Mouse (Mus musculus): ENCODE results near the gene Znrf2. TPM values are rescaled to one million over a fixed set of nuclear protein-coding genes. Genes with fewer than 3 reads are reported as not detected.
A peak's percentile ranks its signal among the peaks of the same experiment; 100 is the strongest.

Gene Znrf2
- polyA plus RNA-seq, 1 experiment: 10.8 TPM

GRCm38 (mm10) chr6:54925736-54926440 lies 109.2 kb downstream of the Znrf2 start:
- peaks cover 11% of the 10 kb centered on the region; the same call in 1 of the 2 replicates for H3K4me1 ChIP-seq (ENCODE audit: control insufficient read depth, insufficient read depth, insufficient read length)
- H3K27me3 ChIP-seq (ENCODE audit: control insufficient read depth, insufficient read depth, low read length): no peaks in the 10 kb centered on the region
- 12% methylated on average over 7 of the region's 7 CpGs for WGBS
- no peak overlapping the region for H3K4me3 ChIP-seq (ENCODE audit: extremely low read depth, insufficient read depth, insufficient read length)
- H3K27ac ChIP-seq (ENCODE audit: insufficient read depth, low read length): peak overlapping the region; percentile 80
- peak in 1 of 2 experiments; percentile 22 for DNase-seq (ENCODE audit: low read depth in 1 of 2, low spot score in 2 of 2)
- peaks cover 11% of the 10 kb centered on the region for H3K36me3 ChIP-seq (ENCODE audit: control insufficient read depth, insufficient read depth, low read length)
- TF ChIP-seq POLR2A (IDR thresholded peaks at IDR 0.05; ENCODE audit: low read depth, low read length): no peak
- no peak for TF ChIP-seq CTCF (IDR thresholded peaks at IDR 0.05; ENCODE audit: extremely low read depth, insufficient read depth, insufficient read length, insufficient replicate concordance)

GRCm38 (mm10) chr6:54926899-54927298 lies 110.2 kb downstream of the Znrf2 start:
- WGBS: 48% methylated on average over 2 of the region's 2 CpGs
- peak overlapping the region; percentile 69; the same call in 1 of the 2 replicates for H3K27ac ChIP-seq (ENCODE audit: insufficient read depth, low read length)

GRCm38 (mm10) chr6:54927946-54928345 lies 111.2 kb downstream of the Znrf2 start:
- no peaks in the 10 kb centered on the region for H3K27me3 ChIP-seq (ENCODE audit: control insufficient read depth, insufficient read depth, low read length)
- H3K36me3 ChIP-seq (ENCODE audit: control insufficient read depth, insufficient read depth, low read length): peaks cover 11% of the 10 kb centered on the region
- no peak for TF ChIP-seq POLR2A (IDR thresholded peaks at IDR 0.05; ENCODE audit: low read depth, low read length)
- no peak for TF ChIP-seq CTCF (IDR thresholded peaks at IDR 0.05; ENCODE audit: extremely low read depth, insufficient read depth, insufficient read length, insufficient replicate concordance)
- H3K27ac ChIP-seq (ENCODE audit: insufficient read depth, low read length): no peak overlapping the region
- no peak overlapping the region for H3K4me3 ChIP-seq (ENCODE audit: extremely low read depth, insufficient read depth, insufficient read length)
- no peak for DNase-seq (ENCODE audit: low read depth in 1 of 2, low spot score in 2 of 2)
- H3K4me1 ChIP-seq (ENCODE audit: control insufficient read depth, insufficient read depth, insufficient read length): peaks cover 11% of the 10 kb centered on the region; the same call in 1 of the 2 replicates
- 90% methylated on average over 6 of the region's 6 CpGs for WGBS

More at GRCm38 (mm10) chr6:54926899-54927298, 110.2 kb downstream of the Znrf2 start:
- Histone ChIP-seq H3K4me3 (ENCODE audit: extremely low read depth, insufficient read depth, insufficient read length) (no peak overlapping the region), H3K36me3 (ENCODE audit: control insufficient read depth, insufficient read depth, low read length) (peaks cover 11% of the 10 kb centered on the region), H3K27me3 (ENCODE audit: control insufficient read depth, insufficient read depth, low read length) (no peaks in the 10 kb centered on the region), H3K4me1 (ENCODE audit: control insufficient read depth, insufficient read depth, insufficient read length) (peaks cover 11% of the 10 kb centered on the region; the same call in 1 of the 2 replicates)
- TF ChIP-seq POLR2A (IDR thresholded peaks at IDR 0.05; ENCODE audit: low read depth, low read length) (no peak), CTCF (IDR thresholded peaks at IDR 0.05; ENCODE audit: extremely low read depth, insufficient read depth, insufficient read length, insufficient replicate concordance) (no peak)
- no peak for DNase-seq (ENCODE audit: low read depth in 1 of 2, low spot score in 2 of 2)

- Histone ChIP-seq H3K27ac (ENCODE audit: insufficient read depth, low read length) (no peak overlapping the region), H3K27me3 (ENCODE audit: control insufficient read depth, insufficient read depth, low read length) (no peaks in the 10 kb centered on the region), H3K4me1 (ENCODE audit: control insufficient read depth, insufficient read depth, insufficient read length) (peaks cover 12% of the 10 kb centered on the region; the same call in 1 of the 2 replicates), H3K36me3 (ENCODE audit: control insufficient read depth, insufficient read depth, low read length) (peaks cover 10% of the 10 kb centered on the region), H3K4me3 (ENCODE audit: extremely low read depth, insufficient read depth, insufficient read length) (no peak overlapping the region)
- TF ChIP-seq CTCF (IDR thresholded peaks at IDR 0.05; ENCODE audit: extremely low read depth, insufficient read depth, insufficient read length, insufficient replicate concordance): no peak
- no peak for TF ChIP-seq POLR2A (IDR thresholded peaks at IDR 0.05; ENCODE audit: low read depth, low read length)
- WGBS: 96% methylated on average over 4 of the region's 4 CpGs
- DNase-seq (ENCODE audit: low read depth in 1 of 2, low spot score in 2 of 2): no peak
Observed at GRCm38 (mm10) chr6:54931641-54932040, 114.9 kb downstream of the Znrf2 start.

GRCm38 (mm10) chr6:54932526-54932925 lies 115.8 kb downstream of the Znrf2 start:
- H3K36me3 ChIP-seq (ENCODE audit: control insufficient read depth, insufficient read depth, low read length): peaks cover 11% of the 10 kb centered on the region
- TF ChIP-seq POLR2A (IDR thresholded peaks at IDR 0.05; ENCODE audit: low read depth, low read length) (no peak), CTCF (IDR thresholded peaks at IDR 0.05; ENCODE audit: extremely low read depth, insufficient read depth, insufficient read length, insufficient replicate concordance) (no peak)
- H3K27ac ChIP-seq (ENCODE audit: insufficient read depth, low read length): no peak overlapping the region
- peaks cover 10% of the 10 kb centered on the region; the same call in 1 of the 2 replicates for H3K4me1 ChIP-seq (ENCODE audit: control insufficient read depth, insufficient read depth, insufficient read length)
- no peaks in the 10 kb centered on the region for H3K27me3 ChIP-seq (ENCODE audit: control insufficient read depth, insufficient read depth, low read length)
- DNase-seq (ENCODE audit: low read depth in 1 of 2, low spot score in 2 of 2): no peak
- H3K4me3 ChIP-seq (ENCODE audit: extremely low read depth, insufficient read depth, insufficient read length): no peak overlapping the region
- 95% methylated on average over 12 of the region's 12 CpGs for WGBS

GRCm38 (mm10) chr6:54933216-54933615 lies 116.5 kb downstream of the Znrf2 start:
- Histone ChIP-seq H3K27ac (ENCODE audit: insufficient read depth, low read length) (no peak overlapping the region), H3K4me3 (ENCODE audit: extremely low read depth, insufficient read depth, insufficient read length) (no peak overlapping the region), H3K27me3 (ENCODE audit: control insufficient read depth, insufficient read depth, low read length) (no peaks in the 10 kb centered on the region), H3K4me1 (ENCODE audit: control insufficient read depth, insufficient read depth, insufficient read length) (peaks cover 10% of the 10 kb centered on the region; the same call in 1 of the 2 replicates), H3K36me3 (ENCODE audit: control insufficient read depth, insufficient read depth, low read length) (peaks cover 10% of the 10 kb centered on the region)
- TF ChIP-seq POLR2A (IDR thresholded peaks at IDR 0.05; ENCODE audit: low read depth, low read length): no peak
- TF ChIP-seq CTCF (IDR thresholded peaks at IDR 0.05; ENCODE audit: extremely low read depth, insufficient read depth, insufficient read length, insufficient replicate concordance): no peak
- DNase-seq (ENCODE audit: low read depth in 1 of 2, low spot score in 2 of 2): no peak
- 70% methylated on average over 5 of the region's 5 CpGs for WGBS

- DNase-seq (ENCODE audit: low read depth in 1 of 2, low spot score in 2 of 2): no peak
- H3K27me3 ChIP-seq (ENCODE audit: control insufficient read depth, insufficient read depth, low read length): no peaks in the 10 kb centered on the region
- peaks cover 10% of the 10 kb centered on the region; the same call in 1 of the 2 replicates for H3K4me1 ChIP-seq (ENCODE audit: control insufficient read depth, insufficient read depth, insufficient read length)
- 40% methylated on average over 3 of the region's 3 CpGs for WGBS
- H3K36me3 ChIP-seq (ENCODE audit: control insufficient read depth, insufficient read depth, low read length): peaks cover 10% of the 10 kb centered on the region
- H3K27ac ChIP-seq (ENCODE audit: insufficient read depth, low read length): no peak overlapping the region
- no peak overlapping the region for H3K4me3 ChIP-seq (ENCODE audit: extremely low read depth, insufficient read depth, insufficient read length)
- TF ChIP-seq CTCF (IDR thresholded peaks at IDR 0.05; ENCODE audit: extremely low read depth, insufficient read depth, insufficient read length, insufficient replicate concordance) (no peak), POLR2A (IDR thresholded peaks at IDR 0.05; ENCODE audit: low read depth, low read length) (no peak)
Observed at GRCm38 (mm10) chr6:54933866-54934265, 117.2 kb downstream of the Znrf2 start.

Data from spleen, adult 2 months (tissue).